Mouse (Mus musculus) spleen, adult 2 months (tissue): ENCODE measurements around the gene Gabarap. TPM values are rescaled to one million over a fixed set of nuclear protein-coding genes. Genes with fewer than 3 reads are reported as not detected.
A peak's percentile ranks its signal among the peaks of the same experiment; 100 is the strongest.

Experiments used
- DNase-seq, 2 experiments: peaks; one replicate each; pipeline versions ENCODE4 v3.0.0 to v3.0.0-alpha.2; 2012 to 2021; ENCODE audit warnings: low spot score in 2 of 2, low read depth in 1 of 2
- H3K27ac ChIP-seq: fragments of 200-500 bp; 2 replicates; pipeline ENCODE4 v1.5.1; 2012; ENCODE audit warnings: low read length, inconsistent platforms; ENCODE audit not compliant: insufficient read depth
- H3K27me3 ChIP-seq: fragments of 200-500 bp; 2 replicates; pipeline ENCODE4 v1.6.1; 2012; ENCODE audit warnings: mild to moderate bottlenecking, moderate library complexity, low read length, inconsistent platforms; ENCODE audit not compliant: control insufficient read depth, insufficient read depth
- H3K36me3 ChIP-seq: fragments of 200-500 bp; 2 replicates; pipeline ENCODE4 v1.6.1; 2012; ENCODE audit warnings: mild to moderate bottlenecking, low read length, inconsistent platforms; ENCODE audit not compliant: control insufficient read depth, insufficient read depth
- H3K4me1 ChIP-seq: fragments of 200-500 bp; 2 replicates; pipeline ENCODE4 v1.6.1; 2011; ENCODE audit warnings: inconsistent platforms; ENCODE audit not compliant: control insufficient read depth, insufficient read depth, insufficient read length
- H3K4me3 ChIP-seq: fragments of 200-500 bp; 2 replicates; pipeline ENCODE4 v1.5.1; 2011; ENCODE audit warnings: mild to moderate bottlenecking, inconsistent platforms; ENCODE audit not compliant: insufficient read depth, insufficient read length; ENCODE audit errors: extremely low read depth
- CTCF ChIP-seq: fragments of 200-500 bp; IDR thresholded peaks from 2 replicates; pipeline ENCODE4 v1.5.1; 2011; ENCODE audit warnings: mild to moderate bottlenecking, inconsistent platforms; ENCODE audit not compliant: insufficient read depth, insufficient read length, insufficient replicate concordance; ENCODE audit errors: extremely low read depth
- POLR2A ChIP-seq: fragments of 200-500 bp; IDR thresholded peaks from 2 replicates; pipeline ENCODE4 v1.6.1; 2011; ENCODE audit warnings: low read depth, low read length, inconsistent platforms
- WGBS: fragments of 180-500 bp; shearing (Covaris S2); methylation state at CpG from one replicate; pipeline ENCODE4 v1.1.7; 2018; 5-methylcytosine and 5-hydroxymethylcytosine counted together
- polyA plus RNA-seq: library from polyadenylated mRNA; depleted of rRNA; stranded (reverse); fragments of >200 nt; gene quantifications from 2 replicates; pipeline ENCODE4 v1.2.3, GENCODE M21; 2012; rRNA removed

Gene Gabarap
- polyA plus RNA-seq, 1 experiment, result 251 TPM

- DNase-seq, result no peak
- Histone ChIP-seq H3K36me3 (no peaks in the 10 kb centered on the region), H3K27ac (peak overlapping the region; percentile 5; the same call in 1 of the 2 replicates), H3K4me3 (no peak overlapping the region), H3K4me1 (peaks cover 3% of the 10 kb centered on the region; the same call in 1 of the 2 replicates), H3K27me3 (no peaks in the 10 kb centered on the region)
- WGBS, result 53% methylated on average over 7 of the region's 7 CpGs
- TF ChIP-seq POLR2A (no peak), CTCF (no peak)
Observed at GRCm38 (mm10) chr11:70038174-70038573, 47.2 kb downstream of the Gabarap start.

GRCm38 (mm10) chr11:70039631-70040030 is 48.7 kb downstream of the Gabarap start:
- peaks cover 3% of the 10 kb centered on the region; the same call in 1 of the 2 replicates for H3K4me1 ChIP-seq
- TF ChIP-seq POLR2A, result no peak
- TF ChIP-seq CTCF, result no peak
- no peaks in the 10 kb centered on the region for H3K36me3 ChIP-seq
- H3K27ac ChIP-seq, result no peak overlapping the region
- no peak for DNase-seq
- H3K4me3 ChIP-seq, result no peak overlapping the region
- WGBS, result 87% methylated on average over 10 of the region's 10 CpGs
- H3K27me3 ChIP-seq, result no peaks in the 10 kb centered on the region

- H3K36me3 ChIP-seq, result no peaks in the 10 kb centered on the region
- DNase-seq, result no peak
- H3K4me3 ChIP-seq, result no peak overlapping the region
- no peak overlapping the region for H3K27ac ChIP-seq
- TF ChIP-seq POLR2A (no peak), CTCF (no peak)
- peaks cover 3% of the 10 kb centered on the region; the same call in 1 of the 2 replicates for H3K4me1 ChIP-seq
- WGBS, result 83% methylated on average over 7 of the region's 7 CpGs
- no peaks in the 10 kb centered on the region for H3K27me3 ChIP-seq
Observed at GRCm38 (mm10) chr11:70040184-70040583, 49.2 kb downstream of the Gabarap start.

- 94% methylated on average over 23 of the region's 23 CpGs for WGBS
- Histone ChIP-seq H3K27me3 (no peaks in the 10 kb centered on the region), H3K27ac (no peak overlapping the region), H3K4me1 (peaks cover 3% of the 10 kb centered on the region; the same call in 1 of the 2 replicates), H3K4me3 (no peak overlapping the region), H3K36me3 (no peaks in the 10 kb centered on the region)
- DNase-seq, result no peak
- TF ChIP-seq CTCF (no peak), POLR2A (no peak)
Observed at GRCm38 (mm10) chr11:70042309-70043085, 51.6 kb downstream of the Gabarap start.

GRCm38 (mm10) chr11:70043665-70044064 is 52.7 kb downstream of the Gabarap start:
- WGBS, result 99% methylated on average over 7 of the region's 7 CpGs
- H3K27me3 ChIP-seq, result no peaks in the 10 kb centered on the region
- DNase-seq, result no peak

More at GRCm38 (mm10) chr11:70043665-70044064, 52.7 kb downstream of the Gabarap start:
- TF ChIP-seq CTCF, result no peak
- no peak for TF ChIP-seq POLR2A
- Histone ChIP-seq H3K4me3 (no peak overlapping the region), H3K36me3 (no peaks in the 10 kb centered on the region), H3K27ac (no peak overlapping the region), H3K4me1 (no peaks in the 10 kb centered on the region)

Other genes starting within 250 kb of the Gabarap start
- gene Polr2a, start 232.5 kb upstream of the Gabarap start, polyA plus RNA-seq, result 43.8 and 45.4 TPM in 2 replicates
- gene Slc35g3, start 229.2 kb upstream of the Gabarap start, polyA plus RNA-seq, result not detected in 2 replicates
- 28.4 and 37.0 TPM in 2 replicates for gene Zbtb4, start 225.2 kb upstream of the Gabarap start, polyA plus RNA-seq
- 7.1 and 8.4 TPM in 2 replicates for gene Chrnb1, start 195.2 kb upstream of the Gabarap start, polyA plus RNA-seq
- gene Fgf11, start 189.3 kb upstream of the Gabarap start, polyA plus RNA-seq, result 1.1 and 1.2 TPM in 2 replicates
- gene Tmem102, start 185.5 kb upstream of the Gabarap start, polyA plus RNA-seq, result 0.23 and 0.31 TPM in 2 replicates
- not detected in 2 replicates for gene Gm39566, start 175.8 kb upstream of the Gabarap start, polyA plus RNA-seq
- not detected in 2 replicates for gene Spem2, start 172.7 kb upstream of the Gabarap start, polyA plus RNA-seq
- gene Spem1, start 169.0 kb upstream of the Gabarap start, polyA plus RNA-seq, result not detected in 2 replicates
- gene Nlgn2, start 153.4 kb upstream of the Gabarap start, polyA plus RNA-seq, result 9.1 and 10.2 TPM in 2 replicates
- 93.7 and 99.0 TPM in 2 replicates for gene Tmem256, start 152.6 kb upstream of the Gabarap start, polyA plus RNA-seq
- gene Plscr3, start 144.8 kb upstream of the Gabarap start, polyA plus RNA-seq, result 35.4 and 44.3 TPM in 2 replicates
- 0.85 and 1.2 TPM in 2 replicates for gene Tnk1, start 132.4 kb upstream of the Gabarap start, polyA plus RNA-seq
- gene Tmem95, start 113.1 kb upstream of the Gabarap start, polyA plus RNA-seq, result not detected in 2 replicates
- gene Kctd11, start 109.7 kb upstream of the Gabarap start, polyA plus RNA-seq, result 3.6 TPM in 2 replicates
- 142 and 162 TPM in 2 replicates for gene Acap1, start 95.6 kb upstream of the Gabarap start, polyA plus RNA-seq
- 0.48 and 0.51 TPM in 2 replicates for gene 2810408A11Rik, start 90.2 kb upstream of the Gabarap start, polyA plus RNA-seq
- 43.3 and 45.2 TPM in 2 replicates for gene Neurl4, start 90.1 kb upstream of the Gabarap start, polyA plus RNA-seq
- 119 and 145 TPM in 2 replicates for gene Gps2, start 77.3 kb upstream of the Gabarap start, polyA plus RNA-seq
- 219 and 257 TPM in 2 replicates for gene Eif5a, start 69.2 kb upstream of the Gabarap start, polyA plus RNA-seq
- gene Ybx2, start 55.3 kb upstream of the Gabarap start, polyA plus RNA-seq, result 0.36 TPM in 2 replicates
- gene Slc2a4, start 43.0 kb upstream of the Gabarap start, polyA plus RNA-seq, result 6.1 and 6.2 TPM in 2 replicates
- gene Cldn7, start 26.4 kb upstream of the Gabarap start, polyA plus RNA-seq, result 1.2 and 2.0 TPM in 2 replicates
- gene Ctdnep1, start 10.0 kb upstream of the Gabarap start, polyA plus RNA-seq, result 75.8 and 87.9 TPM in 2 replicates
- 32.5 and 33.3 TPM in 2 replicates for gene Elp5, start 8.6 kb upstream of the Gabarap start, polyA plus RNA-seq
- gene Phf23, start 4.6 kb downstream of the Gabarap start, polyA plus RNA-seq, result 13.8 and 21.4 TPM in 2 replicates
- gene Dvl2, start 9.5 kb downstream of the Gabarap start, polyA plus RNA-seq, result 21.4 and 22.3 TPM in 2 replicates
- gene Acadvl, start 24.3 kb downstream of the Gabarap start, polyA plus RNA-seq, result 29.5 and 37.0 TPM in 2 replicates
- 10.3 and 13.3 TPM in 2 replicates for gene Dlg4, start 25.8 kb downstream of the Gabarap start, polyA plus RNA-seq
- 0.09 TPM in 1 of 2 replicates, not detected in the other for gene Asgr1, start 62.9 kb downstream of the Gabarap start, polyA plus RNA-seq
- 0.45 and 0.51 TPM in 2 replicates for gene Asgr2, start 101.5 kb downstream of the Gabarap start, polyA plus RNA-seq
- gene Mgl2, start 139.2 kb downstream of the Gabarap start, polyA plus RNA-seq, result 0.35 and 0.50 TPM in 2 replicates
- 2.8 and 4.1 TPM in 2 replicates for gene Clec10a, start 165.1 kb downstream of the Gabarap start, polyA plus RNA-seq
- gene Slc16a11, start 221.6 kb downstream of the Gabarap start, polyA plus RNA-seq, result 0.32 and 0.40 TPM in 2 replicates
- 5.3 and 5.6 TPM in 2 replicates for gene Slc16a13, start 229.9 kb downstream of the Gabarap start, polyA plus RNA-seq
- gene Bcl6b, start 238.7 kb downstream of the Gabarap start, polyA plus RNA-seq, result 3.7 and 5.6 TPM in 2 replicates
- 60.0 and 85.5 TPM in 2 replicates for gene 0610010K14Rik, start 246.8 kb downstream of the Gabarap start, polyA plus RNA-seq
- 5.1 and 5.8 TPM in 2 replicates for gene Gm21988, start 248.7 kb downstream of the Gabarap start, polyA plus RNA-seq
- 83.7 and 101 TPM in 2 replicates for gene Rnasek, start 248.7 kb downstream of the Gabarap start, polyA plus RNA-seq